Comparison of ENCODE assay signal across 9 mouse cellular contexts in genomic region chr16:94997340-94997849, GRCm38 (mm10). TPM values are rescaled to one million over a fixed set of nuclear protein-coding genes. Genes with fewer than 3 reads are reported as not detected.
DNase-seq lines count a peak whose midpoint lies in the region; ATAC-seq and TF ChIP-seq lines count a peak whose summit lies in the region.
"Had no signal": no experiment of that assay in that cellular context is flagged by ENCODE, and none has a peak within 500 bp of the region (broad histone marks: within the 10 kb centered on the region; RNA-seq: fewer than 3 reads in every experiment).

TSS of gene Kcnj6 (minus strand) at chr16:94997701.

- H3K4me1 ChIP-seq in kidney, embryonic 16.5 days (ENCODE audit: insufficient read depth, low read length) = no peaks in the 10 kb centered on the region
- H3K4me1 ChIP-seq in forebrain, embryonic 16.5 days (replicated peaks; ENCODE audit: control insufficient read depth, insufficient read depth, low read length) = peaks cover 19% of the 10 kb centered on the region
- peaks cover 22% of the 10 kb centered on the region for H3K4me1 ChIP-seq in midbrain, embryonic 14.5 days (ENCODE audit: control insufficient read depth, insufficient read depth, low read length)
- H3K4me1 ChIP-seq: liver, embryonic 13.5 days had no signal

- H3K27me3 ChIP-seq in kidney, embryonic 16.5 days (ENCODE audit: insufficient read depth, low read length) = peaks cover 29% of the 10 kb centered on the region
- H3K27me3 ChIP-seq in forebrain, embryonic 16.5 days (replicated peaks; ENCODE audit: control insufficient read depth, insufficient read depth, low read length) = peaks cover 10% of the 10 kb centered on the region
- H3K27me3 ChIP-seq in midbrain, embryonic 14.5 days (ENCODE audit: control insufficient read depth, insufficient read depth, low read length) = peaks cover 10% of the 10 kb centered on the region; the same call in 1 of the 2 replicates

- DNase-seq in kidney, adult 11 months = no peak
- peak; percentile 85 to 91 for DNase-seq in cerebellum, adult 18-20 months
- DNase-seq in layer of hippocampus, adult 2 months (ENCODE audit: low spot score in 2 of 2) = peak; percentile 74 to 83
- peak; percentile 94 for DNase-seq in midbrain, embryonic 14.5 days
- DNase-seq in B cell, adult 2 months = no peak
- DNase-seq in gastrocnemius, adult 8-10 months (ENCODE audit: low spot score in 2 of 2) = no peak
- DNase-seq: liver, embryonic 13.5 days had no signal

- peak within 1 kb of the TSS; percentile 9; the same call in 1 of the 2 replicates for H3K4me3 ChIP-seq in kidney, embryonic 16.5 days (ENCODE audit: low read length)
- peak within 1 kb of the TSS; percentile 58 for H3K4me3 ChIP-seq in forebrain, embryonic 16.5 days (replicated peaks; ENCODE audit: low read length)
- H3K4me3 ChIP-seq in layer of hippocampus, adult 2 months = peak within 1 kb of the TSS; percentile 72
- H3K4me3 ChIP-seq in midbrain, embryonic 14.5 days (replicated peaks; ENCODE audit: low read depth, low read length) = peak within 1 kb of the TSS; percentile 59
- H3K4me3 ChIP-seq: liver, embryonic 13.5 days had no signal

- peak; percentile 84 for TF ChIP-seq CTCF in layer of hippocampus, adult 2 months (conservative IDR thresholded peaks at IDR 0.05)

- ATAC-seq in kidney, embryonic 16.5 days (ENCODE audit: low FRiP score, low TSS enrichment) = no peak
- peak; percentile 92 for ATAC-seq in forebrain, embryonic 16.5 days
- peak; percentile 82 for ATAC-seq in midbrain, embryonic 14.5 days (ENCODE audit: low FRiP score, low TSS enrichment)

- H3K4me2 ChIP-seq in kidney, embryonic 16.5 days (replicated peaks; ENCODE audit: low read depth, low read length) = peak within 1 kb of the TSS; percentile 32
- H3K4me2 ChIP-seq in forebrain, embryonic 16.5 days (ENCODE audit: low read length) = peak within 1 kb of the TSS; percentile 99
- H3K4me2 ChIP-seq in midbrain, embryonic 14.5 days (ENCODE audit: low read length) = peak within 1 kb of the TSS; percentile 86
- H3K4me2 ChIP-seq: liver, embryonic 13.5 days had no signal

- no peak within 1 kb of the TSS for H3K27ac ChIP-seq in kidney, embryonic 16.5 days (ENCODE audit: low read length)
- H3K27ac ChIP-seq in forebrain, embryonic 16.5 days (ENCODE audit: low read length) = peak within 1 kb of the TSS; percentile 28; the same call in 1 of the 2 replicates
- H3K27ac ChIP-seq in layer of hippocampus, adult 2 months = peak within 1 kb of the TSS; percentile 100
- H3K27ac ChIP-seq in midbrain, embryonic 14.5 days (replicated peaks; ENCODE audit: low read depth, low read length) = peak within 1 kb of the TSS; percentile 76
- H3K27ac ChIP-seq: liver, embryonic 13.5 days had no signal

- H3K9me3 ChIP-seq in kidney, embryonic 16.5 days (ENCODE audit: low read length) = no peaks in the 10 kb centered on the region
- no peaks in the 10 kb centered on the region for H3K9me3 ChIP-seq in forebrain, embryonic 16.5 days (ENCODE audit: control insufficient read depth, low read length)
- no peaks in the 10 kb centered on the region for H3K9me3 ChIP-seq in midbrain, embryonic 14.5 days (ENCODE audit: control insufficient read depth, low read length)
- H3K9me3 ChIP-seq: liver, embryonic 13.5 days had no signal

- H3K36me3 ChIP-seq in kidney, embryonic 16.5 days (ENCODE audit: insufficient read depth, low read length) = no peaks in the 10 kb centered on the region
- H3K36me3 ChIP-seq in forebrain, embryonic 16.5 days (ENCODE audit: control insufficient read depth, insufficient read depth) = no peaks in the 10 kb centered on the region
- H3K36me3 ChIP-seq in midbrain, embryonic 14.5 days (ENCODE audit: control insufficient read depth, insufficient read depth, low read length) = no peaks in the 10 kb centered on the region
- H3K36me3 ChIP-seq: liver, embryonic 13.5 days had no signal

- WGBS in kidney, embryonic 16.5 days = 1% methylated on average over 43 of the region's 43 CpGs
- under 1% methylated on average over 43 of the region's 43 CpGs for WGBS in forebrain, embryonic 16.5 days
- WGBS in midbrain, embryonic 14.5 days = under 1% methylated on average over 43 of the region's 43 CpGs

- no peak within 1 kb of the TSS for H3K9ac ChIP-seq in kidney, embryonic 16.5 days (replicated peaks; ENCODE audit: low read length)
- H3K9ac ChIP-seq in forebrain, embryonic 16.5 days (replicated peaks; ENCODE audit: low read depth, low read length) = peak within 1 kb of the TSS; percentile 64
- H3K9ac ChIP-seq in midbrain, embryonic 14.5 days (replicated peaks; ENCODE audit: low read length) = peak within 1 kb of the TSS; percentile 71
- H3K9ac ChIP-seq: liver, embryonic 13.5 days had no signal

RNA-seq across cellular contexts. Expression of gene Kcnj6, which starts in this region (rescaled TPM):
- 0.09 TPM in 1 of 2 replicates, not detected in the other for polyA plus RNA-seq in kidney, embryonic 16.5 days (2015; fragmentation: Nextera tagmentation; extraction: Ambion mirVana)
- 0.55 and 1.8 TPM in 2 replicates for polyA plus RNA-seq in forebrain, embryonic 16.5 days (2015; fragmentation: Nextera tagmentation; extraction: Ambion mirVana)
- 100 to 1,000 TPM; 128 to 133 TPM for total RNA-seq in layer of hippocampus, adult 2 months (2021)
- 3.3 and 4.6 TPM in 2 replicates for polyA plus RNA-seq in midbrain, embryonic 14.5 days (2014; fragmentation: Nextera tagmentation; extraction: Ambion mirVana)
- under 1 TPM in 1 of 4 experiments, not detected in 3; 0.15 TPM for total RNA-seq in gastrocnemius, adult 8-10 months (2022)
- polyA plus RNA-seq: liver, embryonic 13.5 days had no signal

Comparison
In these comparisons a context has a peak if more than half of its experiments do, and no peak if none do; other contexts are left out.
1. RNA of gene Kcnj6 (total RNA-seq): 128 to 133 TPM in layer of hippocampus, adult 2 months; 0.15 TPM in gastrocnemius, adult 8-10 months; every median in the first group is over 100 times any median in the second.
2. H3K4me2 ChIP-seq: peak in every context shown above with its lines; median percentile 99 in forebrain, embryonic 16.5 days; 86 in midbrain, embryonic 14.5 days; 32 in kidney, embryonic 16.5 days.
3. H3K4me3 ChIP-seq: peak in every context shown above with its lines; median percentile 72 in layer of hippocampus, adult 2 months; 59 in midbrain, embryonic 14.5 days; 58 in forebrain, embryonic 16.5 days; 9 in kidney, embryonic 16.5 days.
4. DNase-seq: peak in cerebellum, adult 18-20 months (2 of 2), layer of hippocampus, adult 2 months (2 of 2) and midbrain, embryonic 14.5 days (single experiment); none in kidney, adult 11 months (single experiment), B cell, adult 2 months (0 of 2) and gastrocnemius, adult 8-10 months (0 of 2).